Mouse (Mus musculus) large intestine, adult 2 months (tissue): ENCODE data around the gene 5031439G07Rik. TPM values are rescaled to one million over a fixed set of nuclear protein-coding genes. Genes with fewer than 3 reads are reported as not detected.
"Not testable (repeated sequence)": the region's sequence is repeated elsewhere in the genome, so short reads cannot be mapped to it uniquely, and the experiment has no call there.

Source experiments
- DNase-seq: peaks from one replicate; pipeline ENCODE4 v3.0.0-alpha.2; 2012; ENCODE audit warnings: low read depth, low spot score
- WGBS: fragments of 180-500 bp; shearing (Covaris S2); methylation state at CpG from one replicate; pipeline ENCODE4 v1.1.7; 2018; 5-methylcytosine and 5-hydroxymethylcytosine counted together
- polyA plus RNA-seq: library from polyadenylated mRNA; depleted of rRNA; stranded (reverse); fragments of >200 nt; gene quantifications from 2 replicates; pipeline ENCODE4 v1.2.3, GENCODE M21; 2012; rRNA removed

Gene 5031439G07Rik
- 11.0 and 11.1 TPM in 2 replicates for polyA plus RNA-seq

GRCm38 (mm10) chr15:84987874-84988825 is at the start of gene 5031439G07Rik:
Gene 5031439G07Rik (minus strand): TSS chr15:84988551.
- WGBS = 1% methylated on average over 54 of the region's 59 CpGs
- peak; percentile 84 for DNase-seq

- WGBS = under 1% methylated on average over 8 of the region's 8 CpGs
- no peak for DNase-seq
These were observed 49.0 kb upstream of the 5031439G07Rik start for GRCm38 (mm10) chr15:85037343-85037690.

GRCm38 (mm10) chr15:85036566-85037342 is 48.4 kb upstream of the 5031439G07Rik start:
- under 1% methylated on average over 74 of the region's 75 CpGs for WGBS

GRCm38 (mm10) chr15:85033916-85034315 is 45.6 kb upstream of the 5031439G07Rik start:
- DNase-seq = not testable (repeated sequence)
- WGBS = 18% methylated on average over 7 of the region's 7 CpGs

More at GRCm38 (mm10) chr15:85036566-85037342, 48.4 kb upstream of the 5031439G07Rik start:
- peak; percentile 83 for DNase-seq

GRCm38 (mm10) chr15:85031866-85032265 is 43.5 kb upstream of the 5031439G07Rik start:
- DNase-seq = no peak
- WGBS = 19% methylated on average over 3 of the region's 3 CpGs

GRCm38 (mm10) chr15:85030643-85031042 is 42.3 kb upstream of the 5031439G07Rik start:
- 15% methylated on average over 1 of the region's 1 CpGs for WGBS
- DNase-seq = not testable (repeated sequence)

- 23% methylated on average over 1 of the region's 1 CpGs for WGBS
- DNase-seq = not testable (repeated sequence)
These were observed 40.3 kb upstream of the 5031439G07Rik start, which contains the start of gene Fam118a for GRCm38 (mm10) chr15:85028648-85029047. Gene Fam118a (plus strand): TSS chr15:85028948.

GRCm38 (mm10) chr15:85027740-85028139 is 39.4 kb upstream of the 5031439G07Rik start:
- DNase-seq = no peak
- 33% methylated on average over 4 of the region's 4 CpGs for WGBS

- DNase-seq = no peak
- WGBS = 83% methylated on average over 4 of the region's 4 CpGs
These were observed 37.8 kb upstream of the 5031439G07Rik start for GRCm38 (mm10) chr15:85026197-85026596.

- WGBS = 66% methylated on average over 4 of the region's 4 CpGs
- DNase-seq = no peak
These were observed 33.9 kb upstream of the 5031439G07Rik start for GRCm38 (mm10) chr15:85022211-85022610.

- no peak for DNase-seq
These were observed 28.8 kb upstream of the 5031439G07Rik start, which contains the start of gene Upk3a for GRCm38 (mm10) chr15:85016951-85017664. Gene Upk3a (plus strand): TSS chr15:85017141.

GRCm38 (mm10) chr15:85015771-85016170 is 27.4 kb upstream of the 5031439G07Rik start:
- DNase-seq = no peak
- WGBS = 84% methylated on average over 11 of the region's 11 CpGs

More at GRCm38 (mm10) chr15:85016951-85017664, 28.8 kb upstream of the 5031439G07Rik start, which contains the start of gene Upk3a:
- 18% methylated on average over 21 of the region's 21 CpGs for WGBS

- DNase-seq = peak; percentile 92
- 9% methylated on average over 2 of the region's 2 CpGs for WGBS
These were observed 24.3 kb upstream of the 5031439G07Rik start for GRCm38 (mm10) chr15:85012662-85013054.

- no peak for DNase-seq
These were observed 23.7 kb upstream of the 5031439G07Rik start for GRCm38 (mm10) chr15:85011895-85012661.

GRCm38 (mm10) chr15:85009666-85010065 is 21.3 kb upstream of the 5031439G07Rik start:
- 91% methylated on average over 8 of the region's 8 CpGs for WGBS
- DNase-seq = no peak

More at GRCm38 (mm10) chr15:85011895-85012661, 23.7 kb upstream of the 5031439G07Rik start:
- WGBS = 11% methylated on average over 19 of the region's 19 CpGs

- DNase-seq = peak; percentile 57
- WGBS = 18% methylated on average over 29 of the region's 29 CpGs
These were observed 12.9 kb upstream of the 5031439G07Rik start for GRCm38 (mm10) chr15:85000984-85001982.

GRCm38 (mm10) chr15:84999911-85000310 is 11.6 kb upstream of the 5031439G07Rik start:
- no peak for DNase-seq
- WGBS = 80% methylated on average over 7 of the region's 7 CpGs
